Mouse (Mus musculus) gastrocnemius, postnatal 14 days (tissue): ENCODE measurements at regions not wholly inside any gene's neighbourhood (a gene's known extent, or its start where the extent isn't known, plus 50 kb on each side); places are given as distances from the start of the nearest gene placed in this dataset.

Experiments
- DNase-seq: peaks from one replicate; pipeline ENCODE4 v3.0.0; 2021; ENCODE audit warnings: mixed read lengths
- intact Hi-C: fragments of 180-260 bp; cut with DNase I; formaldehyde crosslinking; loops from one replicate; pipeline ENCODE4 v1.15.1; 2025; ENCODE audit warnings: low total_unique reads

- intact Hi-C loops, result no loop called here
- DNase-seq, result no peak
Observed at GRCm38 (mm10) chr11:23996250-23996649, 78.6 kb downstream of the A830031A19Rik start.

GRCm38 (mm10) chr11:23994160-23994559 lies 80.7 kb downstream of the A830031A19Rik start:
- no peak for DNase-seq
- intact Hi-C loops, result no loop called here

GRCm38 (mm10) chr11:23987532-23988450 lies 87.1 kb downstream of the A830031A19Rik start:
- intact Hi-C loops, result no loop called here
- no peak for DNase-seq

- intact Hi-C loops, result no loop called here
- DNase-seq, result no peak
Observed at GRCm38 (mm10) chr11:23985231-23985630, 89.6 kb downstream of the A830031A19Rik start.

- intact Hi-C loops, result no loop called here
- peak; percentile 57 for DNase-seq
Observed at GRCm38 (mm10) chr11:23979332-23979731, 84.3 kb upstream of the Papolg start.

GRCm38 (mm10) chr11:23978300-23978699 lies 83.2 kb upstream of the Papolg start:
- intact Hi-C loops, result no loop called here
- DNase-seq, result no peak

GRCm38 (mm10) chr11:23977096-23977495 lies 82.0 kb upstream of the Papolg start:
- DNase-seq, result no peak
- intact Hi-C loops, result no loop called here

- intact Hi-C loops, result loop anchor here (10.0 kb wide), 1 partner anchor 100 kb away; no protein-coding TSS in a partner anchor
- no peak for DNase-seq
Observed at GRCm38 (mm10) chr11:23954323-23954722, 59.3 kb upstream of the Papolg start.

- intact Hi-C loops, result no loop called here
- DNase-seq, result no peak
Observed at GRCm38 (mm10) chr11:23945966-23946365, 50.9 kb upstream of the Papolg start.
